Mouse (Mus musculus): Measurements from ENCODE around the gene Sepsecs. TPM values are rescaled to one million over a fixed set of nuclear protein-coding genes. Genes with fewer than 3 reads are reported as not detected.

Gene Sepsecs
- total RNA-seq, 2 experiments from 2014 or later, result 9.9 to 10.0 TPM

GRCm38 (mm10) chr5:52643947-52644840 lies 25.3 kb downstream of the Sepsecs start:
- DNase-seq, result no peak

DNA sequence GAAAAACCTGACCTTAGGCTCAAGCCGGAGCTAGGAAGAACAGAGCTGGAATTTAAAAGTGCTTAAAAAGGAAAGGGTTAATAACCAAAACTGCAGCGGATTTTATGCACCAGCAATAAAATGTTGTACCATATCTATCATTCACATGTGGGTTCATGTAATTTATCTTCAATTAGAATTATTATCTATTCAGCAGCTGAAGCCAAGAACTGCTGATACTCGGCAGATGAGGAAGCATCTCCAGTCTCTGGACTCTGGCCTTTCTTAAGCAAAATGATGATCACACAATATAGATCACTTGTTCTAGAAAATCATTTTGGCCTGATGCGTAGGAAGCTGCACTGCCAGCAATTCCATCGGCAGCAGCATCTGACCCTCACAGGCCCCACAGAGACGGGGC lies 27.8 kb downstream of the Sepsecs start:
- no peak for DNase-seq

DNA sequence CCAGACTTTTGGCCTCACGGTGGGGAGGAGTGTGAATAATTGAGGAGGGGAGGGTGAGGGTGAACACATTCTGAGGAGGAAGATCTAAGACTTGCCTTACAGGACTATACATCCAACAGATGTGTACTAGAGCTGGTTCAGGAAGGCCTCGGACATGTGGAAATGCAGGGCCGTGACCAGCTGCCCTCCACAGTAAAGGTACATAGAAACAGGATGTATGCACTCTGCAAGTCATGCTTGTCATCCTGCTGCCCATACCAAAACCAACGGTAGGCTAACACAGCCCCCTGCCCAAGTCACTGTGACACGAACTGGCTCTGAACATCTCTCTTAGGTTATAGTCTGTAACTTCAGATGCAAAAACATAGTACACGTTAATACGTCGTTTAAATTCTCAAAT lies 30.6 kb downstream of the Sepsecs start:
- no peak for DNase-seq

- no peak for DNase-seq
Observed at GRCm38 (mm10) chr5:52638006-52638405, 31.5 kb downstream of the Sepsecs start.

DNA sequence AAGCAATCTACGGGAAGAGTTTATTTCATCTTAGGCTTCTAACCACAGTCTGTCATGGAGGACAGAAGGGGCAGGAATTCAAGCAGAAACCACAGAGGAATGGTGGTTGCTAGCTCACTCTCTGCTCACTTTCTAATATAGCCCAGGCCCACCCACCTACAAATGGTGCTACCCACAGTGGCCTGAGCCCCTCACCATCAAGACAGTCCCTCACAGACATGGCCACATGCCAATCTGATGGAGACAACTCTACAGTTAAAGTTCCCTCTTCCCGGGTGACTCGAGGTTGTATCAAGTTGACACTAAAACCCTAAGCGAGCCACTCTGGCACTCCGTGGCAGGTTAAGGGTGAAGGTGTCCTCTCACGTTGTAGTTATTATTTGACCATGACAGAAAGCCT lies 32.6 kb downstream of the Sepsecs start:
- no peak for DNase-seq

- no peak for DNase-seq
Observed at GRCm38 (mm10) chr5:52636025-52636755, 33.3 kb downstream of the Sepsecs start.

- peak; percentile 77 for DNase-seq
Observed at GRCm38 (mm10) chr5:52634017-52634416, 35.5 kb downstream of the Sepsecs start.

DNA sequence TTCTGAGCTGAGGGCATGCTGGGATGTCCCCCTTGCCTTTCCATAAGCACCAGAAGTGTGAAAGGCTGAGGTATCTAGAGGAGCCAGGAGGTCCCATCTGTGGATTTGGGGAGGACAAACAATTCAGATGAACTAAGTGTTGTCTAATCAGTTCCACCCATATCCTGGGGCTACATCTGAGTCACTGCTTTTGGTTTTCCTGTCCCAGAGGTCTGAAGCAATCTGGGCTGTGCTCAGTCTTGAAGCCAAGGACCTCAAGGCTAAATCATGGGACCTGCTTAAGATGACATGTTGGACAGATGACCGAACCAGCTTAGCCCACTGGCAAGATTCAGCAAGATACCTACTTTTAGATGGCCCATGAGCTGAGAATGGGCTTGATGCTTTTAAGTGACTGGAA lies 39.0 kb downstream of the Sepsecs start:
- no peak for DNase-seq

- DNase-seq, result no peak
Observed at GRCm38 (mm10) chr5:52629214-52629613, 40.3 kb downstream of the Sepsecs start.

GRCm38 (mm10) chr5:52628783-52629182 lies 40.7 kb downstream of the Sepsecs start:
- peak; percentile 57 for DNase-seq

GRCm38 (mm10) chr5:52627713-52628112 lies 41.8 kb downstream of the Sepsecs start:
- no peak for DNase-seq

GRCm38 (mm10) chr5:52626092-52626491 lies 43.4 kb downstream of the Sepsecs start:
- DNase-seq, result no peak

- no peak for DNase-seq
Observed at GRCm38 (mm10) chr5:52624956-52625355, 44.6 kb downstream of the Sepsecs start.

DNA sequence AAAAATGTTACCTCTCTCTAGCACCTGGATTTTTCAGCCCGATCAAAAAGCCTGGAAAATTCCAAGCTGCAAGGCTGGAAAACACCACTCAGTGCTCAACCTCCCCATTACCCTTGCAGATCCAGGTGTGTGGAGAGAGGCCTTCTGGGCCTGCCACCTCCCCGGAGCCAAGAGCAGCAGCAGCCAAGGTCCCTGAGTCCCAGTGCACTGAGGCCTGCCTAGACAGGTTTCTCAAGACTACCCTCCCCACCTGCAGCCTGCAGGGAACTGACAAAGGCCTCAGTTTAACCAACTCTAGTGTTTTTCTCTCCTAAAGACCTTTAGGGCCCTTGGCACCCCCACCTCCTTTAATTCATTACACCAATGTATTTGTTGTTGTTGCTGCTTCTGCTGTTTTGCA lies 46.4 kb downstream of the Sepsecs start:
- no peak for DNase-seq

- peak; percentile 78 for DNase-seq
Observed at GRCm38 (mm10) chr5:52618348-52619270, 50.9 kb downstream of the Sepsecs start.

DNA sequence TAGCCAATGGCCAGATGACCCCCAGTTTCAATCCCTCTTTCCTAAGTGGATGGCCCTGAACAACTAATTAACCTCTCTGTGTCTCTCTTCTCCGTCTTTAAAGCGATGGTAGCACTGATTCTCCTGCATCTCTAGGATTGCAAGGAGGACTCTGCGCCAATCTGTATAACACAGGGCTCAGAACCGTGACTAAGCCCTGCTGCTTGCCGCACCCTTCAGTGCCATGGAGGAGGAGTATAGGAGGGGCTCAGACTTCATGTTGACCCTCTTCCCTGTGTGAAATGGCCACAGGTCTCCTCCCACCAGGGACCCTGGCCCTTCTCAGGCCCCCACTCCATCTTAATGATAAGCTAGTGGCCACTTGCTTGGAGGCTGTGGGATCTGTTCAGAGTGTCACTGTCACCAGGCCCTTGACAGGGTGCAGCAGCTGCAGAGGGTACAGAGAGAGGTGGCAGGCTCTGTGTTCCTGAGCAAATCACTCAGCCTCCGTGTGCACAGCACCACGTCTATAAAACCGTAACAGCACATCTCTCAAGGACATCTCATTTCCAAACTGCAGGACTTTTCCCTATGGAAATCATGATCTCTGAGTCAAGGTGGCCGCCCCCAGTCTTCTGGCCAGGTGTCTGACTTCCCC lies 51.7 kb downstream of the Sepsecs start:
- no peak for DNase-seq

DNA sequence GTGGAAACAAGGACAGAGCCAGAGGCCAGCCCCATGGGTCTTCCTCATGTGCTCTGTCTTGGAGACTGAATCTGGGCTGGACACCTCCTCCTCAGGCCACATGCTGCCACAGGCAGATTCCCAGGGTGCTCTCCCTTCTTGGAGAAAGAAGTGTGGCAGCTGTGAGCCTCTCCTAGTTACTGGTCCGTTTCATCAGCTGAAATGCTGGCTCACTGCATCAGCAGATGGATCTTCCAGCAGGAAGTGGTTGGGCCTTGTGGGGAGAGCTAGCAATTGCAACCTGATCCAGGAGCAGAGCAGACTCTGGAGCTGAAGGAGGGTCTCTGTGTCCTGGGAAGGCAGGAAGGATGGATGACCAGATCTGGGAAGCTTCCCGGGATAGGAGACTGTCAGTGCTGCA lies 53.0 kb downstream of the Sepsecs start:
- peak; percentile 48 for DNase-seq

GRCm38 (mm10) chr5:52615421-52615820 lies 54.1 kb downstream of the Sepsecs start:
- no peak for DNase-seq

DNA sequence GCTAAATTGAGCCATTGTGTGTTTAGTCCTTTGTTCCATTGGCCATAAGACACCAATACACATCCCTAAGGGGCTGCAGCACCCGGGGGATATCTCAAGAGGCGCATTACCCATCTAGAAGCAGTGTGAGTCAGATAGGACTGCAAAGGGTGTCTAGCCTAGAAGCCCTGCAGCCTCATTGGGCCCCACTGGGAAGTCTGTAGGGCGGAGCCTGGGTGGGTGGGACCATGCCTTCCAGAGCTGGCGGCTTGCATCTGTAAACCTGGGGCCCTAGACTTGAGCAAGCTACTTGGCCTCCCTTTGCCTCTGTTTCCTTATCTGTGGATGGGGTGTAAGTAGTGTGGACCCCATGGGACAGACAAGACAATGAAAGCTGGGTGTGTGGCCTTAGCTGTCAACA lies 54.8 kb downstream of the Sepsecs start:
- DNase-seq, result no peak

DNA sequence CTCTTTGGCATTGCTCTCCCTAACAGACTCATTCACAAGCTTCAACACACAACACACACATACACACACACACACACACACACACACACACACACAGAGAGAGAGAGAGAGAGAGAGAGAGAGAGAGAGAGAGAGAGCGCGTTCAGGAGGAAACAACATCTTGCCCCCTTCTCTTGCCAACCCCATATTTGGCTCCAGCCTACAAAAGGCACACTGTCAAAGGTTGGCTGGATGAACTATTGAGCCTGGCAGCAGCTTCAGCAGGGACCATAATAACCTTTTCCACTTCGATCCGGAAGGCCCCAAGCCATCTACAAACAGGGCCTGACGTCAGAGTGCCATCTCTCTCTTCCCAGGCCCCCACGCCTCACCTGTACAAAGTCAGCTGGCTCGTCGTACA lies 56.7 kb downstream of the Sepsecs start:
- DNase-seq, result no peak

GRCm38 (mm10) chr5:52611315-52611895 lies 58.1 kb downstream of the Sepsecs start:
- DNase-seq, result no peak

- DNase-seq, result no peak
Observed at GRCm38 (mm10) chr5:52610306-52610705, 59.2 kb downstream of the Sepsecs start.

All from heart, postnatal 4 days (tissue).